Mouse (Mus musculus): Measurements from ENCODE around the gene Rhbdl2.

Rhbdl2 gene

GRCm38 (mm10) chr4:123797856-123798255 is 10.2 kb downstream of the Rhbdl2 start:
- CTCF ChIA-PET: interaction anchor here in 2 of 4 experiments (0.6 to 0.7 kb wide), 2 partner anchors 29 to 185 kb away, joined by 3 to 5 read pairs; no protein-coding TSS in a partner anchor
- POLR2A ChIA-PET: no interaction called here

GRCm38 (mm10) chr4:123803642-123804041 is 16.0 kb downstream of the Rhbdl2 start:
- CTCF ChIA-PET: interaction anchor here in 2 of 4 experiments (0.7 to 1.4 kb wide), 2 partner anchors 9 kb away, joined by 4 to 9 read pairs; no protein-coding TSS in a partner anchor

GRCm38 (mm10) chr4:123808304-123808703 is 20.6 kb downstream of the Rhbdl2 start:
- POLR2A ChIA-PET: interaction anchor here in 2 of 4 experiments (1.0 to 1.4 kb wide), 3 partner anchors 12 to 95 kb away, joined by 3 read pairs; no protein-coding TSS in a partner anchor
- CTCF ChIA-PET: interaction anchor here in 2 of 4 experiments (0.6 to 1.2 kb wide), 2 partner anchors 9 to 342 kb away, joined by 3 to 4 read pairs; no protein-coding TSS in a partner anchor

More at GRCm38 (mm10) chr4:123803642-123804041, 16.0 kb downstream of the Rhbdl2 start:
- POLR2A ChIA-PET: interaction anchor here in 1 of 4 experiments (0.6 to 0.9 kb wide), 2 partner anchors 10 to 22 kb away, joined by 3 to 4 read pairs; no protein-coding TSS in a partner anchor

- CTCF ChIA-PET: interaction anchor here in 3 of 4 experiments (0.6 to 1.1 kb wide), 3 partner anchors 9 to 19 kb away, joined by 3 to 4 read pairs (median 3); no protein-coding TSS in a partner anchor
- POLR2A ChIA-PET: interaction anchor here (0.5 to 1.5 kb wide), 10 partner anchors 8 to 878 kb away, joined by 3 to 6 read pairs (median 3); no protein-coding TSS in a partner anchor
Measured at GRCm38 (mm10) chr4:123810475-123811295, 23.0 kb downstream of the Rhbdl2 start.

- CTCF ChIA-PET: interaction anchor here (0.5 to 1.4 kb wide), 9 partner anchors 9 to 558 kb away, joined by 3 to 9 read pairs (median 4); partner anchors contain the start of gene Rhbdl2 (in 1 of the 4)
- POLR2A ChIA-PET: interaction anchor here in 2 of 4 experiments (0.5 to 1.1 kb wide), 5 partner anchors 15 to 478 kb away, joined by 3 read pairs; no protein-coding TSS in a partner anchor
Measured at GRCm38 (mm10) chr4:123812525-123812924, 24.9 kb downstream of the Rhbdl2 start.

GRCm38 (mm10) chr4:123814030-123814501 is 26.4 kb downstream of the Rhbdl2 start:
- ChIA-PET CTCF (interaction anchor here in 1 of 4 experiments (0.5 kb wide), 1 partner anchor 69 kb away, joined by 3 read pairs; no protein-coding TSS in a partner anchor), POLR2A (no interaction called here)

- ChIA-PET POLR2A (interaction anchor here (0.6 to 1.6 kb wide), 12 partner anchors 8 to 506 kb away, joined by 3 to 6 read pairs (median 3); no protein-coding TSS in a partner anchor), CTCF (interaction anchor here in 3 of 4 experiments (0.5 to 1.8 kb wide), 21 partner anchors 8 to 514 kb away, joined by 3 to 21 read pairs (median 3); no protein-coding TSS in a partner anchor)
Measured at GRCm38 (mm10) chr4:123819093-123819610, 31.5 kb downstream of the Rhbdl2 start.

GRCm38 (mm10) chr4:123842126-123842525 is 54.5 kb downstream of the Rhbdl2 start:
- ChIA-PET POLR2A (interaction anchor here in 3 of 4 experiments (0.6 to 1.0 kb wide), 4 partner anchors 46 to 306 kb away, joined by 3 read pairs; no protein-coding TSS in a partner anchor), CTCF (interaction anchor here (0.5 to 0.9 kb wide), 5 partner anchors 23 to 129 kb away, joined by 3 to 4 read pairs (median 4); no protein-coding TSS in a partner anchor)

GRCm38 (mm10) chr4:123856888-123857287 is 69.2 kb downstream of the Rhbdl2 start:
- CTCF ChIA-PET: no interaction called here

GRCm38 (mm10) chr4:123858090-123858489 is 70.4 kb downstream of the Rhbdl2 start:
- ChIA-PET CTCF (interaction anchor here in 1 of 4 experiments (0.6 kb wide), 1 partner anchor 323 kb away, joined by 3 read pairs; no protein-coding TSS in a partner anchor), POLR2A (no interaction called here)

More at GRCm38 (mm10) chr4:123856888-123857287, 69.2 kb downstream of the Rhbdl2 start:
- POLR2A ChIA-PET: no interaction called here

GRCm38 (mm10) chr4:123859379-123859778 is 71.7 kb downstream of the Rhbdl2 start, which contains the start of gene 4933427I04Rik:
Gene 4933427I04Rik (plus strand): TSS chr4:123859679.
- CTCF ChIA-PET: no interaction called here
- POLR2A ChIA-PET: no interaction called here

GRCm38 (mm10) chr4:123859803-123860202 is 72.1 kb downstream of the Rhbdl2 start:
- ChIA-PET POLR2A (no interaction called here), CTCF (no interaction called here)

GRCm38 (mm10) chr4:123860621-123861020 is 72.9 kb downstream of the Rhbdl2 start:
- POLR2A ChIA-PET: no interaction called here
- CTCF ChIA-PET: no interaction called here
